Mouse (Mus musculus): ENCODE data around the gene 2200002J24Rik. TPM values are rescaled to one million over a fixed set of nuclear protein-coding genes. Genes with fewer than 3 reads are reported as not detected.
"Not testable (repeated sequence)": the region's sequence is repeated elsewhere in the genome, so short reads cannot be mapped to it uniquely, and the experiment has no call there.

The 2200002J24Rik gene
- total RNA-seq, 1 experiment from 2014 or later = not detected

- no peak for ATAC-seq (replicated peaks; ENCODE audit: insufficient number of reproducible peaks, low FRiP score, low TSS enrichment, poor library complexity, severe bottlenecking)
Observed at GRCm38 (mm10) chr7:30723274-30723953, 24.7 kb downstream of the 2200002J24Rik start.

GRCm38 (mm10) chr7:30728214-30728613, 29.5 kb downstream of the 2200002J24Rik start:
- no peak for ATAC-seq (replicated peaks; ENCODE audit: insufficient number of reproducible peaks, low FRiP score, low TSS enrichment, poor library complexity, severe bottlenecking)

- ATAC-seq (replicated peaks; ENCODE audit: insufficient number of reproducible peaks, low FRiP score, low TSS enrichment, poor library complexity, severe bottlenecking) = no peak
Observed at GRCm38 (mm10) chr7:30728739-30729395, 30.1 kb downstream of the 2200002J24Rik start.

- peak; percentile 93 for ATAC-seq (replicated peaks; ENCODE audit: insufficient number of reproducible peaks, low FRiP score, low TSS enrichment, poor library complexity, severe bottlenecking)
Observed at GRCm38 (mm10) chr7:30729396-30730063, 30.8 kb downstream of the 2200002J24Rik start, which contains the start of gene Tmem147. TSS of gene Tmem147 (minus strand) at chr7:30729540.

- not testable (repeated sequence) for ATAC-seq (replicated peaks; ENCODE audit: insufficient number of reproducible peaks, low FRiP score, low TSS enrichment, poor library complexity, severe bottlenecking)
Observed at GRCm38 (mm10) chr7:30730064-30730722, 31.5 kb downstream of the 2200002J24Rik start.

- ATAC-seq (replicated peaks; ENCODE audit: insufficient number of reproducible peaks, low FRiP score, low TSS enrichment, poor library complexity, severe bottlenecking) = no peak
Observed at GRCm38 (mm10) chr7:30736211-30736610, 37.5 kb downstream of the 2200002J24Rik start.

- peak; percentile 6; the same call in 1 of the 2 replicates for ATAC-seq (replicated peaks; ENCODE audit: insufficient number of reproducible peaks, low FRiP score, low TSS enrichment, poor library complexity, severe bottlenecking)
Observed at GRCm38 (mm10) chr7:30742570-30742969, 43.8 kb downstream of the 2200002J24Rik start.

- ATAC-seq (replicated peaks; ENCODE audit: insufficient number of reproducible peaks, low FRiP score, low TSS enrichment, poor library complexity, severe bottlenecking) = not testable (repeated sequence)
Observed at GRCm38 (mm10) chr7:30743617-30744016, 44.9 kb downstream of the 2200002J24Rik start, which contains the start of gene Gapdhs. TSS of gene Gapdhs (minus strand) at chr7:30743681.

GRCm38 (mm10) chr7:30744022-30744598, 45.4 kb downstream of the 2200002J24Rik start:
- ATAC-seq (replicated peaks; ENCODE audit: insufficient number of reproducible peaks, low FRiP score, low TSS enrichment, poor library complexity, severe bottlenecking) = no peak

- no peak for ATAC-seq (replicated peaks; ENCODE audit: insufficient number of reproducible peaks, low FRiP score, low TSS enrichment, poor library complexity, severe bottlenecking)
Observed at GRCm38 (mm10) chr7:30747525-30748204, 48.9 kb downstream of the 2200002J24Rik start.

Other genes starting within 250 kb of the 2200002J24Rik start
- not detected in 3 replicates for gene Kirrel2, start 241.2 kb upstream of the 2200002J24Rik start, total RNA-seq (2017)
- not detected in 3 replicates for gene Nphs1, start 240.6 kb upstream of the 2200002J24Rik start, total RNA-seq (2017)
- not detected in 3 replicates for gene Prodh2, start 205.3 kb upstream of the 2200002J24Rik start, total RNA-seq (2017)
- gene Arhgap33, start 163.9 kb upstream of the 2200002J24Rik start, total RNA-seq (2017) = 0.97 to 1.5 TPM in 2 of 3 replicates, not detected in the other
- 0.19 to 2.7 TPM (median 1.5 TPM) in 3 replicates for gene Hspb6, start 146.7 kb upstream of the 2200002J24Rik start, total RNA-seq (2017)
- 1.7 to 4.3 TPM (median 3.3 TPM) in 3 replicates for gene Proser3, start 146.6 kb upstream of the 2200002J24Rik start, total RNA-seq (2017)
- gene Lin37, start 139.1 kb upstream of the 2200002J24Rik start, total RNA-seq (2017) = 8.1 to 26.1 TPM (median 10.0 TPM) in 3 replicates
- gene U2af1l4, start 135.6 kb upstream of the 2200002J24Rik start, total RNA-seq (2017) = 66.7 to 101 TPM (median 99.2 TPM) in 3 replicates
- 3.5 to 14.5 TPM (median 11.1 TPM) in 3 replicates for gene Gm49396, start 135.6 kb upstream of the 2200002J24Rik start, total RNA-seq (2017)
- gene Psenen, start 135.3 kb upstream of the 2200002J24Rik start, total RNA-seq (2017) = 76.7 to 145 TPM (median 135 TPM) in 3 replicates
- gene Igflr1, start 133.5 kb upstream of the 2200002J24Rik start, total RNA-seq (2017) = 0.43 TPM in 1 of 3 replicates, not detected in the others
- gene Kmt2b, start 110.2 kb upstream of the 2200002J24Rik start, total RNA-seq (2017) = 15.4 to 44.0 TPM (median 23.8 TPM) in 3 replicates
- 8.4 to 30.5 TPM (median 20.6 TPM) in 3 replicates for gene Zbtb32, start 100.0 kb upstream of the 2200002J24Rik start, total RNA-seq (2017)
- gene Upk1a, start 86.1 kb upstream of the 2200002J24Rik start, total RNA-seq (2017) = 1.1 TPM in 1 of 3 replicates, not detected in the others
- gene Cox6b1, start 72.8 kb upstream of the 2200002J24Rik start, total RNA-seq (2017) = 424 to 540 TPM (median 506 TPM) in 3 replicates
- gene Etv2, start 63.1 kb upstream of the 2200002J24Rik start, total RNA-seq (2017) = not detected in 3 replicates
- gene Rbm42, start 48.6 kb upstream of the 2200002J24Rik start, total RNA-seq (2017) = 63.9 to 74.7 TPM (median 64.6 TPM) in 3 replicates
- gene Haus5, start 33.9 kb upstream of the 2200002J24Rik start, total RNA-seq (2017) = 5.6 to 20.3 TPM (median 11.0 TPM) in 3 replicates
- gene Pmis2, start 27.3 kb upstream of the 2200002J24Rik start, total RNA-seq (2017) = not detected in 3 replicates
- gene Atp4a, start 13.3 kb downstream of the 2200002J24Rik start, total RNA-seq (2017) = 0.75 TPM in 1 of 3 replicates, not detected in the others
- 14.0 to 17.1 TPM (median 17.0 TPM) in 3 replicates for gene Tmem147, start 30.6 kb downstream of the 2200002J24Rik start, total RNA-seq (2017)
- gene Gapdhs, start 44.8 kb downstream of the 2200002J24Rik start, total RNA-seq (2017) = 0.85 to 1.9 TPM in 2 of 3 replicates, not detected in the other
- gene Sbsn, start 52.5 kb downstream of the 2200002J24Rik start, total RNA-seq (2017) = 2.3 TPM in 1 of 3 replicates, not detected in the others
- gene Dmkn, start 64.8 kb downstream of the 2200002J24Rik start, total RNA-seq (2017) = not detected in 3 replicates
- gene Krtdap, start 89.0 kb downstream of the 2200002J24Rik start, total RNA-seq (2017) = not detected in 3 replicates
- 0.19 to 3.1 TPM (median 1.2 TPM) in 3 replicates for gene Ffar2, start 124.8 kb downstream of the 2200002J24Rik start, total RNA-seq (2017)
- gene Ffar3, start 157.3 kb downstream of the 2200002J24Rik start, total RNA-seq (2017) = not detected in 3 replicates
- gene Ffar1, start 162.6 kb downstream of the 2200002J24Rik start, total RNA-seq (2017) = 0.10 to 1.5 TPM (median 0.32 TPM) in 3 replicates
- gene Cd22, start 181.4 kb downstream of the 2200002J24Rik start, total RNA-seq (2017) = 45.5 to 101 TPM (median 62.1 TPM) in 3 replicates
- 2.5 to 6.9 TPM (median 3.5 TPM) in 3 replicates for gene Mag, start 215.9 kb downstream of the 2200002J24Rik start, total RNA-seq (2017)
- gene Hamp2, start 225.8 kb downstream of the 2200002J24Rik start, total RNA-seq (2017) = not detected in 3 replicates
- not detected in 3 replicates for gene Hamp, start 245.1 kb downstream of the 2200002J24Rik start, total RNA-seq (2017)

All from monocyte, adult 5-6 weeks (primary cell).